Mouse (Mus musculus) forebrain, embryonic 12.5 days (tissue): ENCODE results near the gene Cdh22. TPM values are rescaled to one million over a fixed set of nuclear protein-coding genes. Genes with fewer than 3 reads are reported as not detected.

Experiments
- ATAC-seq: fragments of 200-750 bp; cut with Nextera tagmentation; 2 replicates; pipeline ENCODE4 v1.8.0; 2017; ENCODE audit warnings: moderate TSS enrichment; ENCODE audit not compliant: low FRiP score
- H3K27ac ChIP-seq: fragments of 300-500 bp; sonication (generic); 2 replicates; pipeline ENCODE4 v1.5.1; 2016; ENCODE audit warnings: mild to moderate bottlenecking
- H3K27me3 ChIP-seq: fragments of 300-500 bp; sonication (generic); 2 replicates; pipeline ENCODE4 v1.6.1; 2016; ENCODE audit warnings: mild to moderate bottlenecking
- H3K36me3 ChIP-seq: fragments of 300-500 bp; sonication (generic); replicated peaks from 2 replicates; pipeline ENCODE4 v1.6.1; 2016; ENCODE audit warnings: mild to moderate bottlenecking
- H3K4me1 ChIP-seq: fragments of 300-500 bp; sonication (generic); 2 replicates; pipeline ENCODE4 v1.6.1; 2016
- H3K4me2 ChIP-seq: fragments of 300-500 bp; sonication (generic); 2 replicates; pipeline ENCODE4 v1.6.1; 2016; ENCODE audit warnings: mild to moderate bottlenecking, moderate library complexity
- H3K4me3 ChIP-seq: fragments of 300-500 bp; sonication (generic); replicated peaks from 2 replicates; pipeline ENCODE4 v1.5.1; 2016; ENCODE audit warnings: mild to moderate bottlenecking
- H3K9ac ChIP-seq: fragments of 300-500 bp; sonication (generic); 2 replicates; pipeline ENCODE4 v1.6.1; 2016; ENCODE audit warnings: mild to moderate bottlenecking
- H3K9me3 ChIP-seq: fragments of 300-500 bp; sonication (generic); 2 replicates; pipeline ENCODE4 v1.6.1; 2016
- WGBS: fragments of 180-500 bp; shearing (Covaris S2); methylation state at CpG from one replicate; pipeline ENCODE4 v1.1.7; 2016; 5-methylcytosine and 5-hydroxymethylcytosine counted together
- polyA plus RNA-seq: library from polyadenylated mRNA; unstranded; fragments of >200 nt; fragmentation: Nextera tagmentation; extraction: Ambion mirVana; gene quantifications from 2 replicates; pipeline ENCODE4 v1.2.1, GENCODE M21; 2016

Cdh22 gene
- polyA plus RNA-seq, 1 experiment from 2014 or later = 10.6 TPM

GRCm38 (mm10) chr2:165074081-165074884 is 160.4 kb downstream of the Cdh22 start:
- WGBS = 54% methylated on average over 11 of the region's 11 CpGs
- no peak overlapping the region for H3K9ac ChIP-seq
- H3K36me3 ChIP-seq = no peaks in the 10 kb centered on the region
- no peak for ATAC-seq
- peaks cover 76% of the 10 kb centered on the region for H3K27me3 ChIP-seq
- H3K27ac ChIP-seq = no peak overlapping the region
- no peak overlapping the region for H3K4me2 ChIP-seq
- no peaks in the 10 kb centered on the region for H3K9me3 ChIP-seq
- H3K4me3 ChIP-seq = no peak overlapping the region
- peaks cover 44% of the 10 kb centered on the region for H3K4me1 ChIP-seq

DNA sequence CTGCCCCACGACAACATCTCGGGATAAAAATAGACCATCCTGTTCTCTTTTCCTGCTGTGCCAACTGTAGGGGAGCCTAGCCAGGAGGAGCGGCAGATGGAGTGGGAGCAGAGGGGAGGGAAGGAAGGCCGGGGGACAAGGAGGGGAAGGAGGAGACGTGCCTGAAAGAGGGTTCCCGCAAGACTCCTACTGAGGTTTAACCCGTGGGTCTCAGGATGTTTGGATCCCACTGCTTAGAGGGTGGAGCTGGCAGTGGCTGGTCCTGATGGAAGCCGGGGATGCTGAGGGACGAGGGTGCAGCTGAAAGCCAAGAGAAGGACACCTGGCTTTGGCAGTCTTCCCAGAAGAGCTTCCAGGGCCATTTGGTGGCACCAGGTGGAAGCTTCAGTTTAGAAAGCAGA is 161.3 kb downstream of the Cdh22 start:
- Histone ChIP-seq H3K27me3 (peaks cover 74% of the 10 kb centered on the region), H3K4me3 (no peak overlapping the region), H3K9ac (0 out of 2 replicates have a peak overlapping the region, but pooled peaks have one; percentile 7), H3K4me1 (peaks cover 35% of the 10 kb centered on the region), H3K4me2 (no peak overlapping the region), H3K27ac (no peak overlapping the region), H3K9me3 (no peaks in the 10 kb centered on the region), H3K36me3 (no peaks in the 10 kb centered on the region)
- WGBS = 36% methylated on average over 9 of the region's 9 CpGs
- no peak for ATAC-seq

- Histone ChIP-seq H3K4me2 (peak overlapping the region; percentile 42), H3K27ac (no peak overlapping the region), H3K9me3 (no peaks in the 10 kb centered on the region), H3K4me1 (peaks cover 6% of the 10 kb centered on the region), H3K36me3 (no peaks in the 10 kb centered on the region), H3K27me3 (peaks cover 52% of the 10 kb centered on the region), H3K4me3 (peak overlapping the region; percentile 14; the same call in 1 of the 2 replicates), H3K9ac (0 out of 2 replicates have a peak overlapping the region, but pooled peaks have one; percentile 25)
- ATAC-seq = peak; percentile 57
- 24% methylated on average over 23 of the region's 23 CpGs for WGBS
Measured at GRCm38 (mm10) chr2:165070096-165070816, 164.4 kb downstream of the Cdh22 start.

GRCm38 (mm10) chr2:165068806-165069205 is 165.8 kb downstream of the Cdh22 start:
- Histone ChIP-seq H3K27me3 (peaks cover 39% of the 10 kb centered on the region), H3K4me3 (no peak overlapping the region), H3K9me3 (no peaks in the 10 kb centered on the region), H3K36me3 (no peaks in the 10 kb centered on the region), H3K4me1 (peaks cover 6% of the 10 kb centered on the region), H3K27ac (no peak overlapping the region), H3K9ac (no peak overlapping the region), H3K4me2 (no peak overlapping the region)
- ATAC-seq = no peak
- WGBS = 81% methylated on average over 2 of the region's 2 CpGs

- H3K9me3 ChIP-seq = no peaks in the 10 kb centered on the region
- peaks cover 8% of the 10 kb centered on the region; the same call in 1 of the 2 replicates for H3K27me3 ChIP-seq
- no peak overlapping the region for H3K4me2 ChIP-seq
- H3K36me3 ChIP-seq = no peaks in the 10 kb centered on the region
- H3K9ac ChIP-seq = no peak overlapping the region
- H3K27ac ChIP-seq = no peak overlapping the region
- no peak for ATAC-seq
- H3K4me3 ChIP-seq = no peak overlapping the region
- WGBS = 72% methylated on average over 7 of the region's 7 CpGs
- no peaks in the 10 kb centered on the region for H3K4me1 ChIP-seq
Measured at GRCm38 (mm10) chr2:165064489-165064888, 170.2 kb downstream of the Cdh22 start.

DNA sequence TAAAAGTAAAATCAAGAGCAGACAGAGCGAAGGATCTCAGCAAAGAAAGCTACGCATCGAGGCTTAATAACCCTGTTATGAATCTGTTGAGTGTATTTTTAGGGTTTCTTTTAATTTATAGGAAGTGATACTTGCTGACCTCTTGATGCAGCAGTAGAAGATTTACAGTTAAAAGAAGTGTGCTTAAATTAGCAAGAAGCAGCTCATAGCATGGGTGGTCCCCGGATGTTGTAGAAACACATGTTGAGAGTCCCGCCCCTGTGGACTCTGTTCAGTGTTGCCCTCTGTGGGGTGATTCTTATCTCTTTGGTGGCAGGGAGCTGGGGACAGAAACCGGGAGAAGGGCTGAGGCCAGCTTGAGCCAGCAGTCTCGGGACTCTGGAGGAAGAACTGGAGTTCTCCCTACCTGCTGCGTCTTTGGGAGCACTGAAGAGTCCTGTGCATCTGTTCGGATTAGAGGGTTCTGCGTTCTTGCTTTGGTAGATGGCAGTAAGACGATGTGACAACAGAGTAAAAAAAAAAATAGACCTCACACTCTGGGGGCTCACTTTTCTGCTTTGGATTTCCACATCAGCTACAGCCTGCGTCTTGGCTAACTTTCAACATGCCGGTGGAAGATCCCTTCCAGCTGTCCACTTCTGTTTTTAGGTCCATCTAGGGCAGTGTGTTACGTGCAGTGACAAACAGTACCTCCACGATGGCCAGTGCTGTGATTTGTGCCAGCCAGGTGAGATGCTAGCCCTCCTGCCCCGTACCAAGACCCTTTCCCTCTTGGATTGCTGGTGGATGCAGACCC is 172.8 kb downstream of the Cdh22 start:
- no peaks in the 10 kb centered on the region for H3K36me3 ChIP-seq
- 85% methylated on average over 16 of the region's 16 CpGs for WGBS
- H3K4me1 ChIP-seq = no peaks in the 10 kb centered on the region

More for the DNA sequence above, 172.8 kb downstream of the Cdh22 start:
- Histone ChIP-seq H3K4me2 (no peak overlapping the region), H3K4me3 (no peak overlapping the region), H3K27ac (no peak overlapping the region), H3K9ac (no peak overlapping the region), H3K27me3 (peaks cover 4% of the 10 kb centered on the region), H3K9me3 (no peaks in the 10 kb centered on the region)
- ATAC-seq = no peak

Other genes with a start within 250 kb of the Cdh22 start
- gene Ncoa5, start 200.0 kb downstream of the Cdh22 start, polyA plus RNA-seq = 138 and 144 TPM in 2 replicates
- 2.7 and 4.8 TPM in 2 replicates for gene Cd40, start 179.2 kb downstream of the Cdh22 start, polyA plus RNA-seq
- not detected in 2 replicates for gene 1700025C18Rik, start 144.1 kb downstream of the Cdh22 start, polyA plus RNA-seq
- 57.9 and 62.4 TPM in 2 replicates for gene Slc35c2, start 53.0 kb upstream of the Cdh22 start, polyA plus RNA-seq
- 94.6 and 99.7 TPM in 2 replicates for gene Elmo2, start 91.6 kb upstream of the Cdh22 start, polyA plus RNA-seq
- gene Zfp663, start 133.9 kb upstream of the Cdh22 start, polyA plus RNA-seq = 6.8 and 6.9 TPM in 2 replicates
- gene Zfp334, start 153.4 kb upstream of the Cdh22 start, polyA plus RNA-seq = 22.9 and 24.0 TPM in 2 replicates
- gene Ocstamp, start 165.6 kb upstream of the Cdh22 start, polyA plus RNA-seq = 0.06 TPM in 1 of 2 replicates, not detected in the other
- 2.1 and 3.3 TPM in 2 replicates for gene Slc13a3, start 238.4 kb upstream of the Cdh22 start, polyA plus RNA-seq